Mouse (Mus musculus) brain, adult 2 months (tissue): Measurements from ENCODE around the gene Abcc3.
A peak's percentile ranks its signal among the peaks of the same experiment; 100 is the strongest.
"Not testable (repeated sequence)": the region's sequence is repeated elsewhere in the genome, so short reads cannot be mapped to it uniquely, and the experiment has no call there.

Experiments
- DNase-seq: peaks from one replicate; pipeline ENCODE4 v3.0.0; 2011; ENCODE audit warnings: low read depth, low spot score

Abcc3 gene

GRCm38 (mm10) chr11:94402731-94403130 lies 9.9 kb upstream of the Abcc3 start:
- DNase-seq, result no peak

- DNase-seq, result not testable (repeated sequence)
Measured at GRCm38 (mm10) chr11:94402029-94402428, 9.2 kb upstream of the Abcc3 start.

DNA sequence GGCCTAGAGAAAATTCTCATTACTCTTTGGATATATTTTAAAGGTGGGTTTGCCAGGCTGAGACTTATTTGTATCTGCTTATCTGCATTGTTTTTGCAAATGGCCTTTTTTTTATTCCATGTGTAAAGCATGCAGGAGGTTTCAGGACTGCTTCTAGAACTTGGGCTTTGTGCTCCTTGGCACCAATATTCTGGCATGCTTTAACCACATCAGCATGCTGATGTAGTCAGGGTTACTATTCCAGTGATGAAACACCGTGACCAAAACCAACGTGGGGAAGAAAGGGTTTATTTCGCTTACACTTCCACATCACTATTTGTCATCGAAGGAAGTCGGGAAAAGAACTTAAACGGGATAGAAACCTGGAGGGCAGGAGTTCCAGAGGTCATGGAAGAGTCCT lies 8.2 kb upstream of the Abcc3 start:
- no peak for DNase-seq

DNA sequence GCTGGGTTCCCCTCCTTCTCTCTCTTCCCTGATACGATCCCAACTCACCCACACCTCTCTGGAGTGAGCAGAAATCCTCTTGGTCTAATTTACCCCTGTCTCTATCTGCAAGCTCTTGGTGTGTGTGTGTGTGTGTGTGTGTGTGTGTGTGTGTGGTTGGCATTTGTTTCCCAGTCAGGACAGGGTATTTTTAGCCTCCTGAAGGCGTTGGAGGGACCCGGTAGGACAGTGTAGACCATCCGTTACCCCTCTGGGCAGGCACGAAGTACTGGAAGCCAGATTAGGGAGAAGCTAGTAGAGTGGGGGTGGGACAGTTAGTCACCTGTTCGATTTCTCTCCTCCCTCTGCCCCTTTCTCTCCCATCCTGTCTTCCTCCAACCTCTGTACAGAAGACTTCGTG lies 1.3 kb upstream of the Abcc3 start:
- DNase-seq, result no peak

- DNase-seq, result not testable (repeated sequence)
Measured at GRCm38 (mm10) chr11:94393490-94393889, 693 bp upstream of the Abcc3 start.

- DNase-seq, result no peak
Measured at GRCm38 (mm10) chr11:94391661-94392060, 1.1 kb downstream of the Abcc3 start.

DNA sequence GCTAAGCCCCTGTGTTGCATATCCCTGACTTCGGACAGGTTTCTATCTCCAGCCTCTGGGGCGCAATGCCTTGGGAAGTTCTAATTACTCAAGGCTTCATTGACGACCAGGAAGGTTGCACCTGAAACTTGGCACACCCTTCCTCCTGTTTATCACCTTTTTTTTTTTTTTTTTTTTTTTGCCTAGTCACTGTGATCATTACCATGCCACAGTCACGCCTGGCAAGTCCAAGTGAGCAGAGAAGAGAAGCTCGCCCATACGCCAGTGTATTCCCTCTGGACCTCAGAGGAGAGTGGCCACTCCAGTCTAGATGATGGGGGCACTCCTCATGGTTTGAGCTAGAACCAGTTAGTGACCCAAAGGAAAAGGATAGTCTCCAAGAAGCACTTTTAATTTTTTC lies 2.0 kb downstream of the Abcc3 start:
- no peak for DNase-seq

DNA sequence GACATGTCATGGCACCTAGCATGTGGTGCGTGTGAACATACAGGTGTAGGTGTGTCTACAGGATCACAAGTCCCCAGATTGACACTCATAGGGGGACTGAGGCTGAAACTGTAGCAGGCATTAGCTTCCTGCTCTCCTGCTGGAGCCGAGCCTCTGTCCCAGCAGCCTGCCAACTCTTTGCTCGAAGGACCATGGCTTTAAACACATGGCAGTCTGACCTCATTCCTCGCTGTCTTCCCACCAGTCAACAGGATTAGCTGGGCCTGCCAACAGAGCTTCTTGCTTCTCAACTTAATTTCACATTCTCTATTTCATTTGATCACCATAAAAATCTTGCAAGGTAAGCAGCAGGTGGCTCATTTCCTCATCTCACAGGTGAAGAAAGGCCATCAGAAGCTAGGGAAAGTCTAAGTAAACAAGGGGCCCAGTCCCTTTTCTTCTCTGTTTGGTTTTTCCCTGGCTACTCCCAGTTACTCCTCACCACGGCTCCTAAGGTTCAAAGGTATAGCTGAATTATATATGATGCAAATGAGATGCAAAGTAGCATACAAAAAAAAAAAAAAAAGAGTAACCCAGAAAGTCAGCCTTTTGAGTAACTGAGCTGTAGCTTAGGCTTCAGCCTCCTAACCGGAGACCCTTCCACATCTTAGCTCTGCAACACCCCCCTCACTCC lies 2.9 kb downstream of the Abcc3 start:
- peak; percentile 86 for DNase-seq

DNA sequence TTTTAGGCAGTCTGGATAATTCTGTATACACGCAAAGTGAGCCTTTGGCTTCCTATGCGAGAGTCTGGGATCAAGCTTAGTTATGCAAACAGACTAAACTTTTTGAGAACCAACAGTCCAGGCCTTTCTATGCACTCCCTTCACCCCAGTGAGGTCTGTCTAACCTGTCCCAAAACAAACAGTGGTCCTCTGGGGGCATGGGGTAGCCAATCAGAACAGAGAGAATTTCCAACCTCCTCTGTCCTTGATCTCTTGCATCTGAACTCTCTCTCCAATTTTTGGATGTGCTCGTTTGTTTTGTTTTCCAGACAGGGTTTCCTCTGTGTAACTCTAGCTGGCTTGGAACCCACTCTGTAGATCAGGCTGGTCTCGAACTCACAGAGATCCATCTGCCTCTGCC lies 3.8 kb downstream of the Abcc3 start:
- no peak for DNase-seq

DNA sequence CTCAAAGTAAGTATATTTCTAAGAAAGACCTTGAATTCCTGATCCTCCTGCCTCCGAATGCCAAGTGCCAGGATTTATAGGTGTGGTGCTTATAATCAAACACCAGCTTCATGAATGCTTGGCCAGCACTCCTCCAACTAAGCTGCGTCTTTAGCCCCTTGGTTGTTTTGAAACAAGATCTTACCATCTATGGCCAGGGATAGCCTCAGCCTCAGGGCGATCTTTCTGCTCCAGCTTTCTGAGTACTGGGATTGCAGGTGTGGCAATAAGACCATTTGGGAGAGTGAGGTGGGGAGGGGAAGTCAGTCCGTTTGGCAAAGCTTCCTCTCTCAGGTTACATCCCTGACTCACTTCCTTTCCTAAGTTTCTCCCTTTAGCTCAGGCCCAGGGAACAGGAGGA lies 5.0 kb downstream of the Abcc3 start:
- DNase-seq, result no peak

DNA sequence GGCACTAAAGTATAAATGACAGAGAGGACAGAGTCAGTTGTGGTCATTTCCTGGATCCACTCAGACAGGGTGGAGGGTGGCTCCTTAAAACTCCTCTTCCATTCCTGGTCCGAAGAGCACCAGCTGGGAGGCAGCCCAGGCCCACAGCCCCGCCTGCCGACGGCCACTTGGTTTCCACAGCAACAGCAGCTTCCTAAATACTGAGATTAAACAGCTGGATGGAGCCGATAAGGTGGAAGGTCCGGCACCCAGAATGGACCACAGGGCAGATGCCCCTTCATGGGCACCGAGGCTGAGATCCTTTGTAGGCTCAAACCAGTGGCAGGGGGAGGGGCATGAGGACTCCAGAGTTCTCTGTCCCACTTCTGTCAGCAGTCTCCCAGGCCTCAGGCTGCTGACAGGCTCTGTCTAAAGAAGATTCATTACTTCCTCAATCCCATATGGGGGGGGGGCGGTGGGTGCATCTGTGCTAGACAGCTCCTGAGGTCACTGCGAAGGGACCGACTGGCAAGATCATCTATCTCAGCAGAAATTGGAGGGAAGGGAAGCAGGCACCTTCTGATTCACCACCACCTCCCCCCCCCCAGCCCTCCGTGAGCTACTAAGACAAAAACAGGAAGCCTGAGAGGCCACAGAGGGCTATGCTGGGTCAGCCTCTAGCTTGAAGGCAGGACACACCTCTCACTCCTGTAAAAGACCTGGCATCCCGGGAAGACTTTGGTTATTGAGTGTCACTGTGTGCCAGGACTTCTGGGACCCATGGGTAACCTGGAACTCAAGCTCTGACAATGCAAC lies 6.6 kb downstream of the Abcc3 start:
- DNase-seq, result peak; percentile 57

GRCm38 (mm10) chr11:94379736-94380135 lies 13.1 kb downstream of the Abcc3 start:
- no peak for DNase-seq

- DNase-seq, result no peak
Measured at GRCm38 (mm10) chr11:94379061-94379460, 13.7 kb downstream of the Abcc3 start.

DNA sequence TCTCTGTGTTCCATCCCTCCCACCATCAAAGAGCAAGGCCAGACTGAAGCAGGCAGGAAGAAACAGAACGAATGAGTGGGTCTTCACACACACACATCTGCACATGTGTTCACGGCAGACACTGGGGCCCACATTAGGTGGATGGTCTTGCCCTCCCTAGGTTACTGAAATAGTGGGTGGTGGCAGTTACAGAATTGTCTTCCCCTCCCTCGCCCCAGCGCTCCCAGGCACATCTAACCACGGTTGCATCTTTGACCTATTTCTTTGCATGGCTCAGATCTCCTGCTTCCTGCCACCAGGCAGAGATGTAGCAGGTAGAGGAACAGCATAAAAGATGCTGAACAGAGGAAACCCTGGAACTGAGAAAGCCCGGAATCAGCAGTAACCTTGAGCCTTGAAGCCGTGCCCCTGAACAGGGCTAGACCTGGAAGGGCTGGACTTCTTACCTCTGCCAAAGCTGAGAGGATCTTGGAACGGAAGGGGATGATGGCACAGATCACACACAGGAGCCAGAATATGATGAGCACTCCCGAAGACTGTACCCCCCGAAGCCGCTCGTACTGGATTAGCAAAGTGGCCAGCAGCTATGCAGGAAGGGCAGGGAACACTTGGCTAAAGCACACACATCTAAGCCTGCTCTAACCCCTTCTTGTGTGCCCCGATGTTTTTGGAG lies 18.4 kb downstream of the Abcc3 start:
- peak; percentile 45 for DNase-seq

GRCm38 (mm10) chr11:94370809-94371208 lies 22.0 kb downstream of the Abcc3 start:
- DNase-seq, result no peak

DNA sequence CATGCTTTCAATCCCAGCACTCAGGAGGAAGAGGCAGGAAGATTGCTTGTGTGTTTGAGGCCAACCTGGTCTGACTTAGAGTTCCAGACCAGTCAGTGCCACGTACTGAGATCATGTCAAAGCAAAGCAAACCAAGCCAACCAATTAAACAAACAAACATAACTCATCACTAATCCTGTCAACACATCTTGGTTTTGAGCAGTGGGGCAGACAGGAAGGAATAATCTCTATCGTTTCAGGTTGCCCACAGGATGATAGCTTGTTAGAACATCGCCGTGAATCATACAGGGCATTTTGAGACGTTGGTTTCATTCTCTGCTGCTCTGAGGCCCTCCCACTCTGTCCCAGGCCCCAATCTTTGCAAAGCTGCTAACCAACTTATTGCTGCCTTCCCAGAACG lies 22.8 kb downstream of the Abcc3 start:
- DNase-seq, result no peak

- DNase-seq, result no peak
Measured at GRCm38 (mm10) chr11:94365340-94365739, 27.5 kb downstream of the Abcc3 start.

- DNase-seq, result no peak
Measured at GRCm38 (mm10) chr11:94363690-94364089, 29.1 kb downstream of the Abcc3 start.

- DNase-seq, result no peak
Measured at GRCm38 (mm10) chr11:94362101-94362500, 30.7 kb downstream of the Abcc3 start.

DNA sequence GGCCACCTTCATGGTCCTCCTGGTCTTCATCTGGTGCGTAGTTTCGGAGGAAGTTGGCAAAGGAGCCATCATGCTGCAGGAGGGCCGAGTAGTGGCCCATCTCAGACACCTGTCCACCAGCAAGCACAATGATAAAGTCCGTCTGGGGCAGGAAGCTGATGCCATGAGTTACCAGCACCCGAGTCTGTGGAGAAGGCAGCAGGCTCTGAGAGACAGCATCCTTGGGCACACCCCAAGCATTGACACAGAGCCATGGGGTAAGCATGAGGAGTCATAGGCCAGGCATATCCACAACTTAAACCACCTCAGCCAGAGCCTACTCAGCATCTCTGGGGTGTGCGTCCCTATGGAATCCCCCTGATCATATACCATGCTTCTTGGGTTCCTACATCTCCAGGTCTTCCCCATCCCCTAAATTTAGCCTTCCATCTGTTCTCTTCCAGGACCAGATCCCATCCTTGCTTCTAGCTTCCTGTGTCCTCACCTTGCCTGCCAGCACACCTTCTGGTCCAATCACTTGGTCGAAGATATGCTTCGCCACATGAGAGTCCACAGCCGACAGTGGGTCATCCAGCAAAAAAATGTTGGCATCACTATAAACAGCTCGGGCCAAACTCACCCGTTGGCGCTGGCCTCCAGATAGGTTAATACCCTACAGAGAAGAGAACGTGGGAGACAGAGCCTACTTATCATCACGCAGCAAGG lies 31.5 kb downstream of the Abcc3 start:
- DNase-seq, result peak; percentile 92

GRCm38 (mm10) chr11:94359168-94359567 lies 33.6 kb downstream of the Abcc3 start:
- DNase-seq, result no peak
